Comparison of ENCODE assay signal across 17 mouse cellular contexts in genomic region chr14:23525910-23526309, GRCm38 (mm10).
A peak's percentile ranks its signal among the peaks of the same experiment; 100 is the strongest.
DNase-seq lines count a peak whose midpoint lies in the region.
"Had no signal": no experiment of that assay in that cellular context is flagged by ENCODE, and none has a peak within 500 bp of the region (broad histone marks: within the 10 kb centered on the region; RNA-seq: fewer than 3 reads in every experiment).

No protein-coding gene starts in this region.

- H3K9me3 ChIP-seq in limb, embryonic 10.5 days (replicated peaks), result no peaks in the 10 kb centered on the region
- H3K9me3 ChIP-seq: embryonic facial prominence, embryonic 10.5 days; embryonic facial prominence, embryonic 12.5 days; forebrain, embryonic 13.5 days; forebrain, embryonic 15.5 days had no signal

- H3K36me3 ChIP-seq in limb, embryonic 10.5 days, result no peaks in the 10 kb centered on the region
- H3K36me3 ChIP-seq: embryonic facial prominence, embryonic 10.5 days; embryonic facial prominence, embryonic 12.5 days; forebrain, embryonic 15.5 days; G1E had no signal

- H3K27me3 ChIP-seq in limb, embryonic 10.5 days (ENCODE audit: low read depth, poor library complexity, severe bottlenecking), result peaks cover 56% of the 10 kb centered on the region
- H3K27me3 ChIP-seq: embryonic facial prominence, embryonic 12.5 days; forebrain, embryonic 13.5 days; forebrain, embryonic 15.5 days had no signal

- H3K27ac ChIP-seq in limb, embryonic 10.5 days, result peak overlapping the region; percentile 77; the same call in 1 of the 2 replicates
- H3K27ac ChIP-seq: embryonic facial prominence, embryonic 10.5 days; embryonic facial prominence, embryonic 12.5 days; forebrain, embryonic 13.5 days; forebrain, embryonic 15.5 days had no signal

- H3K4me1 ChIP-seq in limb, embryonic 10.5 days, result peaks cover 59% of the 10 kb centered on the region
- H3K4me1 ChIP-seq: forebrain, embryonic 13.5 days; forebrain, embryonic 15.5 days had no signal

- DNase-seq in adrenal gland, adult 2 months, result peak; percentile 34
- no peak for DNase-seq in adrenal gland, adult 18-20 months (ENCODE audit: low spot score in 2 of 2)
- DNase-seq in adrenal gland, postnatal 14 days, result peak; percentile 20
- DNase-seq in adrenal gland, postnatal 25 days, result no peak
- no peak for DNase-seq in limb, embryonic 10.5 days (ENCODE audit: low spot score)
- DNase-seq: adrenal gland, postnatal 10 days; B cell, adult 2 months; cerebellum, adult 11-12 months; cerebellum, adult 2 months; cerebellum, adult 9-10 months; cerebellum, postnatal 25 days; forebrain, postnatal 0 days had no signal

- WGBS in limb, embryonic 10.5 days, result 87% methylated on average over 1 of the region's 1 CpGs

- H3K4me3 ChIP-seq in limb, embryonic 10.5 days, result no peak overlapping the region
- H3K4me3 ChIP-seq: embryonic facial prominence, embryonic 10.5 days; embryonic facial prominence, embryonic 12.5 days; forebrain, embryonic 13.5 days; forebrain, embryonic 15.5 days had no signal

Comparison
In these comparisons a context has a peak if more than half of its experiments do, and no peak if none do; other contexts are left out.
1. DNase-seq: peak in adrenal gland, adult 2 months (single experiment) and adrenal gland, postnatal 14 days (single experiment); none in adrenal gland, adult 18-20 months (0 of 2), adrenal gland, postnatal 25 days (single experiment) and limb, embryonic 10.5 days (single experiment).